Mouse (Mus musculus) adrenal gland, postnatal 36 days (tissue): ENCODE results near the gene Taf1a. TPM values are rescaled to one million over a fixed set of nuclear protein-coding genes. Genes with fewer than 3 reads are reported as not detected.

Source experiments
- DNase-seq, 2 experiments: peaks; one replicate each; pipeline ENCODE4 v3.0.0; 2021; ENCODE audit warnings: mixed read lengths in 1 of 2
- total RNA-seq, 2 experiments: library from RNA; stranded (reverse); gene quantifications; 2 replicates each; pipeline ENCODE4 v1.2.3; 2021

The Taf1a gene
- total RNA-seq, 2 experiments from 2014 or later: 15.1 to 24.3 TPM

DNA sequence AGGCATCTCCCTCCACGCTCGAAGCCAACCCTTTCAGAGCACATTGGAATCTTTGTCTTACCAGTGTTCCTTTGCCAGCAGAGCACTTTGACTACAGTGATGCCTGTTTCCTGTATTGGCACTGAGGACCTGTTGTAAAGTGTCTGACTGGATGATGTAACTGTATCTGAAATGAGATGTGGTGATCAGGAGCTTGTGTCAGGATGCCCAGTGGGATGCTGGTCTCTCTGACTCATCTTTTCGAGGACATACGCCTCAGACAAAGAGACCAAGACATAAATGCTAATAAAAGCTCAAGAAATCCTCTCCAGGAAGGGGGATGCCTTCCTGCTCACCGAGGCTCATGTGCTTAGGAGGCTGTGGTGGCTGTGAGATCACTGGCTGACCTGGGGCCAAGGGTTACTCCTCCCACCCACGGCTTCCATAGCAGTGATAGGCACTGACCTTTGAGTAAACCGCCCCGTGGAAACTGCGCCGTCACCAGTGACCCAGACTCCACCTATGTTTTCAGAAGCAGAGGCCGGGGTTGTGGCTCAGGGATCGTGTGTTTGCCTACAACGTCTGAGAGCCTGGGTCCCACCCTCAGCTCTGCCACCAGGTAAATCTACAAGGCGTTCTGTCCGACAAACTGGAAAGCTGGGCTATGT, 25.4 kb downstream of the Taf1a start:
- DNase-seq: no peak

DNA sequence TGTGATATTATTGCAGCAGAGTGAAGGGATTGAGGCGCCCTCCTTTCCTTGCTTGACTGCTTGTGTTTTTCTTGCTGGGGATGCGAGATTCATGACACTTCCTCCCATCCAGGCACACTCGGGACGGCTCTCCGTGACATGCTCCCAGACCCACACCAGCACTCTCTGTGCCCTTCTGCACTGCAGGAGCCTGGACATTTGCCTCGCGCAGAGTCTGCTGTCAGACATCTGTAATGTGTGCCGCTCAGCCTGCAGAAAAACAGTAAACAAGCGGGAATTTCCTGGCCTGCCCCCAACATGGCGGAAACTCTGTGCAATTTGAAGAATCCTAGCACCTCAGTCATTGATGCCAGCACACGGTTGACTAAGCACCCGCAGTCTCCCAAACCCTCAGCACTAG, 29.1 kb downstream of the Taf1a start, which contains the start of gene Hhipl2:
Gene Hhipl2 (plus strand): TSS at position 343 of the 400 bp plus-strand sequence.
- no peak for DNase-seq

DNA sequence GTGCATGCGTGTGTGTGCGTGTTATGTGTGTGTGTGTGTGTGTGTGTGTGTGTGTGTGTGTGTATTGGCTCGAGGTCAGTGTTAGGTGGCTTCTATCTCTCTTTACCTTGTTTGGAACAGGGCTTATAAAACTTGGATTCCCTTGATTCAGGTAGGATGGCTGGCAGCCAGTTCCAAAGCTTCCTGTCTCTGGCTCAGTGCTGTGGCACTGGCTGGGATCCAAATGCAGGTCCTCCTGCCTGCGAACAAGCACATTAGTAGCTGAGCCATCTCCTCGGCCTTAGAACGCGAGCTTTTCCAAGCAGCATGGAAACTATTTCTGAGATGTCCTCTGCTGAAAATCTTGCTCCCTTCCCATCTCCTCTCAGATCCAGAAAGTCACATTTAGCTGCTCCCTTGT, 31.0 kb downstream of the Taf1a start:
- no peak for DNase-seq

DNA sequence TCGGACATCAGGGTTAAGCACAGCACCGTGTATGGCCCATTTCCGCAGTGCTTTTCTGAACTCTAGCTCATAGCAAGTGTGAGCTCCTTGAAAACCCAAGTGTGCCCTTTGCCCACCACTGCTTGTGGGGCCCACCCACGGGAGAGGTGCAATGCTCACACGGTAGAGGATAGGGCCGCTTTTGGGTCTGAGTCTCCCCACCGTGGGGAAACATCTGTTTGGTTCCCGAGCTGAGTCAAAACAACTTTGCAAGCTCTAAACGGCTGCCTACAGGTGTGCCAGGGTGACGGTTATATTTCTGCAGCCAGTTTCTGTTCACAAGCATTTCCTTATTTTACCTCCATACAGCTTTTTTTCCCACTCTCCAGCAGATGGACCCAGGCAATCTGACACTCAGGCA, 31.5 kb downstream of the Taf1a start:
- no peak for DNase-seq

DNA sequence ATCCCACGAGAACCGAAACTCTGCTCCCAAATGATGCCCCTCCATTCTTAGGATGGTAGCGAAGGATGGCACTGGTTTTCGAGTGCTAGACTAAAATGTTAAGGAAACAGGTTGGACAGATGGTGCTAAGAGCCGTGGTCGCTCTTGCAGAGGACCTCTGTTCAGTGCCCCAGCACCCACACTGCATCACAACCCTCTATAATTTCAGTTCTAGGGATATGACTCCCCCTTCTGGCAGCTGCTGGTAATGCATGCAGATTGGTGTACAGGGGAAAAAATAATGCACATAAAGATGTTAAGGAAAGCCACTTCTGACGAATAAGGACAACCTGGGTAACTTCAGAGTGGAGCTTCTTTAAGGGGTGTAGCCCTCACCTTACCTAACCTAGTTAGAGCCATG, 35.3 kb downstream of the Taf1a start:
- no peak for DNase-seq

DNA sequence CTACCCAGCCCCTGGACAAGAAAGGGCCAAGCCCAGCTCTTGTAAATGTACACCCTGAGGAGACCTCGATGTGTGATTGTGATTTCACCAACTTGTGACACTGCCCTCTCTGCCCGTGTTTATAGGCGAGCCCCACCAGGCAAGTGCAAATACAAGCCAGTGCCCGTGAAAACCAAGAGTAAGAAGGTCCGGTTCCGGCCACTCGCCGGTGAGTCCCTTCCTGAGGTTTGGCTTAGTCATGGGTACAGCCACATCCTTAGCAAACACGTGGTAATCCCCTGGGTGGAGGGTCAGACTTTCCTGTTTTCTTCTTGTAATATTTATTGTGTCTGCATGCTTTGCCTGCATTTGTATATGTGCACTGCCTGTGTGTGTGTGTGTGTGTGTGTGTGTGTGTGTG, 46.1 kb downstream of the Taf1a start:
- DNase-seq: no peak

DNA sequence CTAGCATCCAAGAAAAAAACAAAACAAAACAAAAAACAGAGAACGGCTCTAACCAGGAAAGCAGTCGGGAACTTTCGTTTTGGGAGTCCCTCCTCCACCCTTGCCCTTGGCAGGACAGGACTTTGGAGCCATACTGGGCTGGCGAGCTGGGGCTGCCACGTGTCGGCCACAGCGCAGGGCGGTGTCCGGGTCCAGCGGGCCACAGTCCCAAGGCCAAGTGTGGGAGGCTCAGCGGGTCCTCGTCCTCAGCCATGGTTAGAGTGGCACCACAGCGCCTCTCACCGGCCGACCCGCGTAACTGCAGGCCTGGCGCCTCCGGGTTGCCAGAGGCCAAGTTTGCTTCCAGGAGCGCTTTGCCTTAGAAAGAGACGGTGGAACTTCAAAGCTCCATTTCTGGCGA, 50.3 kb downstream of the Taf1a start:
- peak; percentile 92 to 93 for DNase-seq

DNA sequence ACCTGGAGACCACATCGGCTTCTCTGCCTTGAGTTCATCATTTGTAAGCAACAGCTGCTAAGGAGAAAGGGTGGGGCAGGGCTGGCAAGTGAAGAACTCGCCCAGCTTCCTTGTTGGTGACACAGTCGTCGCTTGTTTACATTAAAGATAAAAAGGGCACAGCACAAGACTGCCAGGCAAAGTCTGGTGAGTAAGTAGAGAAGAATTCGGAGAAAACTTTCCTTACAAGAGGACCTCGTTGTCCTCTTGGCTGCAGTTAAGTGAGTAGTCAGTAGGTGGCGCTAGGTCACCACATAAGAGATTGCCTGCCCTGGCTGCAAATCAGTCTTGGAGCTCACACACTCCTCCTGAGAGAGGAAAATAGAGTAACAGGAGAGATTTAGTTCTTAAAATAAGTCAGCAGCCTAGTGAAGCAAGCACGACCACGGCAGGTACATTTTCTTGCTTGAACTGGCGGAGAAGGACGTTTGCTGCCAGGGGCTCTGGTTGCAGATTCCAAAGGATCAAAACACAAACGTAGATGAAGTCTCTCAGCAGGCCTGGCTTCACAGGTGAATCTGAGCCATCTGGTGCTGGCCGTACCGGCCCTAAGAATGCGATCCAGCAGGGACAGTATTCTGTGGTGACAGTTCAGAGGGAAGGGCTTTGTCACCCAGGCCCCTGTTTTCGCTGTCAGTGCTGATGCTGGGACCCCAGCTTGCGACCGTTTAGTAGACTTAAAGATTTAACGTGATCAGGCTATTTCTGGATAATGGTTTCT, 53.4 kb downstream of the Taf1a start:
- peak; percentile 76 to 83 for DNase-seq

DNA sequence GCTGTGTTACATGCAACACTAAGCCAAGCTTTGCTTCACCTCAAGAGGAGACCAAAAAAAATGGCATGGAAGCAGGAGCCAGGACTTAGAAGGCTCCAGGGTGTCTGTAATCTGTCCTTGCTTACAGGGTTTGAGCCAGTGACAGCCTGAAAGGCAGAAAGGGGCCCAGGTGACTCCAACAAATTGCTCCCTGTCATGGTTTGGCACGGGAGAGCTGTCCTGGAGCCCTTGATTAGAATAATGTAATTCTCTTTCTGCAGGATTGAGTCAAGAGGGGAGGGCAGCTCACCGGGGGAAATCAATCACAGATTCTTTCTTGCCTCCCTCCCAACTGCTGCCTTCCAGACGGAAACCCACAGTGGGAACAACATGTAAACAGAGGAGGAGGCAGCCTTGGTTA, 64.3 kb downstream of the Taf1a start:
- DNase-seq: no peak

Other genes starting within 250 kb of the Taf1a start
- 10 to 100 TPM; 14.9 to 17.0 TPM for gene Disp1, start 167.5 kb upstream of the Taf1a start, total RNA-seq
- 10 to 100 TPM; 51.3 to 53.4 TPM for gene Aida, start 92.4 kb upstream of the Taf1a start, total RNA-seq
- 10 to 100 TPM; 50.5 to 57.0 TPM for gene Brox, start 91.7 kb upstream of the Taf1a start, total RNA-seq
- 100 to 1,000 TPM; 174 to 204 TPM for gene Mia3, start 19.4 kb upstream of the Taf1a start, total RNA-seq
- not detected for gene Hhipl2, start 29.2 kb downstream of the Taf1a start, total RNA-seq